Mouse (Mus musculus): Measurements from ENCODE around the gene Fbxo36.

Fbxo36 gene

GRCm38 (mm10) chr1:84947390-84947789 is 107.7 kb downstream of the Fbxo36 start:
- in situ Hi-C loops (cut with MseI, MboI) = no loop called here
